Mouse (Mus musculus): ENCODE measurements around the gene Ugt1a7c. TPM values are rescaled to one million over a fixed set of nuclear protein-coding genes. Genes with fewer than 3 reads are reported as not detected.

Ugt1a7c gene
- 0.86 TPM for polyA plus RNA-seq (2017; shearing (Covaris generic))

DNA sequence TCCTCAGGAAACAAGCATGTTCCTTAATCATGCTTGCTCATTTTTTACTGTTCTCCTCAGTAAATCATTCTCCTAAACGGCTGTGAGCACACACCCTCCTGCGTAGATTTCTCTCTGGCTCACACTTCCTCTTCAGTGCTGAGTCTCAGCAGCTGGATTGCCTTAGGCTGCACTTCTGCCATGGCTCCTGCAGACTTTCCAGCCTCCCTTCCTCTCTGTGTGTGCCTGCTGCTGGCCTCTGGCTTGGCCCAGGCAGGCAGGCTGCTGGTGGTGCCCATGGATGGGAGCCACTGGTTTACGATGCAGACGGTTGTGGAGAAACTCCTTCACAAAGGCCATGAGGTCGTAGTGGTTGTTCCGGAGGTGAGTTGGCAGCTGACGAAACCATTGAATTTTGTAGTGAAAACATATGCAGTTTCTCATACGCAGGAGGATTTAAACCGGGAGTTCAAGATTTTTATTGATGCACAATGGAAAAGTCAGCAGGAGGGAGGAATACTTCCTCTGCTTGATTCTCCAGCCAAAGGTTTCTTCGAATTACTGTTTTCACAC is at the start of gene Ugt1a7c:
Gene Ugt1a7c, plus strand, starts transcription at position 122 of the 552 bp plus-strand sequence.

DNA sequence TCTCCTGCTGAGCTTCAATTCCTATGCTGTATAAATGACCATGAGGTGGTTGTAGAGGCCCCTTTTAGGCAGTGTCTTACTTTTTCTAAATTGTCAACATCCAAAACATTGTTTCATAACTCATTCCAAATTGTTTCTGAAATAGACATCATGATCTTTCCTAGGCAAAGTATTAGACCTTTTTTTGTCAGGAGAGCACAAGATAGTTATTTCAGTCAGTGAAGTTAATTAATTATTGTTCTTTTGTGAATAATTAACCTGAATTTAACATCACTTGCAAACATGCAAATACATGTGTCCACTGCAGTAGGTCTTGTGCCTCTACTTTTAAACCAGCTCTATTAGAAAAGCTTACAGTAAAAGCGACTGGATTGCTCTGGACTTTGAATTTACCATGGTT is 39.8 kb upstream of the Ugt1a7c start, which contains the start of gene Ugt1a10:
Gene Ugt1a10, plus strand, starts transcription at position 301 of the 400 bp plus-strand sequence.

DNA sequence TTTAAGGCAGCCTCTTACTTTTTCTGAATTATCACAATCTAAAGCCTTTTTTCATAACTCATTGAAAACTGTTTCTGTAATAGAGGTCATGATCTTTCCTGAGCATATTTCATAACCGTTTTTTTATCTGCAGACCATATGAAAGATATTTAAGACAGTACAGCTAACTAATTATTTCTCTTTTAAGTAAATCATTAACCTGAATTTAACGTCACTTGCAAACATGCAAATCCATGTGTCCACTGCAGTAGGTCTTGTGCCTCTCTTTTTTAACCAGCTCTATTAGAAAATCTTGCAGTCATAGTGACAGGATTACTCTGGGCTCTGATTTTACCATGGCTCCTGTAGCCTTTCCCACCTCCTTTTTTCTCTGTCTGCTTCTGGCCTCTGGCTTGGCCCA is 24.4 kb upstream of the Ugt1a7c start, which contains the start of gene Ugt1a9:
Gene Ugt1a9, plus strand, starts transcription at position 306 of the 400 bp plus-strand sequence.

DNA sequence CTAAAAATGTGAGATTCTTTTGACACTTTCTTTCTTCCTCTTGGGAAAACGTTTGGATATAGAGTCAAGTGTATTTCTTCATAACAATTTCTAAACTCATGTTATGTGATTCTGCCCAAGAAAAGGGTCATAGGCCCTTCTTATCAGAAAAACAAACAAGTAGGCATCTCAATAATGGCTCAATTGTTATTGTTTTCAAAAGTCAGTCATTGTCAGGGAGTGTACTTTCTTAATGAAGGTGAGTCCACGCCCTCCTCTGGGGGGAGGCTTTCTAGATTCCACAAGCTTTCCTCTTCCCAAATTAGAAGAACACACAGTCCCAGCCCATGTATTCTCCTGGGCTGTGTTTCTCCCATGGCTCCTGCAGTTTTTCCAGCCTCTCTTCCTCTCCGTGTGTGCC is 7.3 kb upstream of the Ugt1a7c start, which contains the start of gene Ugt1a8:
Gene Ugt1a8, plus strand, starts transcription at position 301 of the 400 bp plus-strand sequence.

DNA sequence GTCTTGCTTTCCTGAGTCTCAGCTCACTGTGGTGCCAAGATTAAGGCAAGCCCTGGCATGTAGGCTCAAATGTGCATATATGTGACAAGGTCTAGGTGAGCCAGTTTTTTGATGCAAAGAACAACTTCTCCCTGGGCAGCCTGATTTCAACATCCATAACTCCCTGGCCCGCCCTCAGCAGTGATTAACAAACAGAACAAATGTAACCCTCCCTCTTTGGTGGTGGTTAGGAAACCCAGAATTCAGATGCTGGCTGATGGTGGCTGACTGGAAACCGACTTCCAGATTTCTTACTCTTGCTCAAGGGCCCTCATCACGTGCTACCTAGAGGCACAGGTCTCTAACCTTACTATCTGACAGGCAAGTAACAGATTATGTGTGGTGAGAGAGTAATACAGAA is 8.2 kb downstream of the Ugt1a7c start, which contains the start of gene Ugt1a6b:
Gene Ugt1a6b, plus strand, starts transcription at position 234 of the 400 bp plus-strand sequence.

DNA sequence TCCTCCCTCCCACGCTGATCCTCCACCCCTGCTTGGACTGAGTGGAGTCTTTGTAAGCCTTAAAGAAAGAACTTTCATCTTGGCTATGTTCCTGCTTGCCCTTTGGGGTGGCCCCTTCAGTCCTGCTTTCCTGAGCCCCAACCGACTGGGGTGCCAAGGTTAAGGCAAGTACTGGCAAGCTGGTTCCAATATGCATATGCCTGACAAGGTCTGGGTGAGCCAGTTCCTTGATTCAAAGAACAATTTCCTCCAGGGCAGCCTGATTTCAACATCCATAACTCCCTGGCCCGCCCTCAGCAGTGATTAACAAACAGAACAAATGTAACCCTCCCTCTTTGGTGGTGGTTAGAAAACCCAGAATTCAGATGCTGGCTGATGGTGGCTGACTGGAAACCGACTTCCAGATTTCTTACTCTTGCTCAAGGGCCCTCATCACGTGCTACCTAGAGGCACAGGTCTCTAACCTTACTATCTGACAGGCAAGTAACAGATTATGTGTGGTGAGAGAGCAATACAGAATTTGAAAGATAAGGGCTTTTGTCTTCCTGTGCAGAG is 39.7 kb downstream of the Ugt1a7c start, which contains the start of gene Ugt1a6a:
Gene Ugt1a6a, plus strand, starts transcription at position 353 of the 555 bp plus-strand sequence.

DNA sequence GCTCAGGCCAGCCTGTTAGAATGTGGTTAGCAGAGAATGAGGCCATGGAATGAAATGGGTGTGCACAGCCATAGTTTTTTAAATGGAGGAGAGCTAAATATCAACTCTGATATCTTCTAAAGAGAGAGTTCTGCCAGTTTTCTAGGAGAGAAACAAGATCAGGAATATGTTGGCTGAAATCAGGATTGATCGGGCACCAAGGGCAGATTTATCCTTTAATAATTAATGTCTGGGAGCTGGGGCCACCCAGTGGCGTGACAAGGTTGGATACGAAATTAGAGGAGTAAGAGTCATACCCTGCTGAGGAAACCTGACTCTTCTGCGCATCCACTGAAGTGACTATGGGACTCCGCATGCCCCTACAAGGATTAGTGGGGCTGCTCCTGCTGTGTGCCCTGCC is 70.8 kb downstream of the Ugt1a7c start, which contains the start of gene Ugt1a5:
Gene Ugt1a5, plus strand, starts transcription at position 302 of the 400 bp plus-strand sequence.

DNA sequence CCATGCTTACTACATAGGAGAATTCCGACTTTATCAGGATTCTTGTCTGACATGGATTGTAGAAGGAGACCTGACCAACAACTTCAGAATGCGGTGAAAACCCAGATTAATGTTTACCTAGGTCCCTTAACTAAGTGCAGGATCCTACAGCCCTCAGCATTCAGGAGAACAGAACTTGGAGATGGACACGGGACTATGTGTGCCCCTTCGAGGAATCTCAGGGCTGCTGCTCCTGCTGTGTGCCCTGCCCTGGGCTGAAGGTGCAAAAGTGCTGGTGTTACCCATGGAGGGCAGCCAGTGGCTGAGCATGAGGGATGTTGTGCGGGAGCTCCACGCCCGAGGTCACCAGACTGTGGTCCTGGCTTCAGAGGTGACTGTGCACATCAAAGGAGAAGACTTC is 105.6 kb downstream of the Ugt1a7c start, which contains the start of gene Ugt1a2:
Gene Ugt1a2, plus strand, starts transcription at position 146 of the 400 bp plus-strand sequence.

DNA sequence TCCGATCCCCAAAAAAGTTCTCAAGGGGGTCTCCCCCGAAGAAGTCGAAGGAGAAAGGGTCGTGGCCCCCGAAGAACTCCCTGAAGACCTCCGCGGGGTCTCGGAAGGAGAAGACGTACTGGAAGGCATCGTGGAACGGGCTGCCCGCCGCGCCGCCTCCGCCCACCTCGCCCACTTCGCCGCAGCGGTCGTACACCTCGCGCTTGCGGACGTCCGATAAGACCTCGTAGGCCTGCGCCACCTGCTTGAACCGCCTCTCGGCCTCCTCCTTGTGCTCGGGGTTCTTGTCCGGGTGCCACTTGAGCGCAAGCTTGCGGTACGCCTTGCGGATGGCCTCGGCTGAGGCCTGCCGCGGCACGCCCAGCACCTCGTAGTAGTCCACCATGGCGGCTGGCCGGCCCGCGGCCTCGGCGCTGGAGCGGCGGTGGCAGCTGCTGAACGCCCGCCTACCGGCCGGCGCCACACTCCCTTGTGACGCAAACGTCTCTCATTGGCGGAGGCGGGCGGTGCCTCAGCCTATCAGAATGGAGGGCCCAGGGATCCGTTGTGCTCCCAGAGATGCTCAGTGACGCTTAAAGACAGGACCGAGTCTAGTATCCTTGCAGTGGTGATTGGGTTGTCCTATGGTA is 110.5 kb downstream of the Ugt1a7c start, which contains the start of gene Dnajb3:
Gene Dnajb3, minus strand, starts transcription at position 489 of the 629 bp plus-strand sequence.

DNA sequence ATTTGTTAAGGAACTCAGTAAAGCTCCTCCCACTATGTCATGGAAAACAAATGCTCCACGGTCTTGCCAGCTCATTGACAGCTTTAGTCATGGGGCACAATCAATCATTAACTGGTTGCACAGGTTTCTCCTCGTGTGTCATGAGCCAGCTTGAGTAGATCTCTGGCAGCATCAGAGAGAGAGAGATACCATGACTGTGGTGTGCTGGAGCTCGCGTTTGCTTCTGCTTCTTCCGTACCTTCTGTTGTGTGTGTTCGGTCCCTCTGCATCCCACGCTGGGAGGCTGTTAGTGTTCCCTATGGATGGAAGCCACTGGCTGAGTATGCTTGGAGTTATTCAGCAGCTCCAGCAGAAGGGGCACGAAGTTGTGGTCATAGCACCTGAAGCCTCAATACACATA is 117.0 kb downstream of the Ugt1a7c start, which contains the start of gene Ugt1a1:
Gene Ugt1a1, plus strand, starts transcription at position 148 of the 400 bp plus-strand sequence.

DNA sequence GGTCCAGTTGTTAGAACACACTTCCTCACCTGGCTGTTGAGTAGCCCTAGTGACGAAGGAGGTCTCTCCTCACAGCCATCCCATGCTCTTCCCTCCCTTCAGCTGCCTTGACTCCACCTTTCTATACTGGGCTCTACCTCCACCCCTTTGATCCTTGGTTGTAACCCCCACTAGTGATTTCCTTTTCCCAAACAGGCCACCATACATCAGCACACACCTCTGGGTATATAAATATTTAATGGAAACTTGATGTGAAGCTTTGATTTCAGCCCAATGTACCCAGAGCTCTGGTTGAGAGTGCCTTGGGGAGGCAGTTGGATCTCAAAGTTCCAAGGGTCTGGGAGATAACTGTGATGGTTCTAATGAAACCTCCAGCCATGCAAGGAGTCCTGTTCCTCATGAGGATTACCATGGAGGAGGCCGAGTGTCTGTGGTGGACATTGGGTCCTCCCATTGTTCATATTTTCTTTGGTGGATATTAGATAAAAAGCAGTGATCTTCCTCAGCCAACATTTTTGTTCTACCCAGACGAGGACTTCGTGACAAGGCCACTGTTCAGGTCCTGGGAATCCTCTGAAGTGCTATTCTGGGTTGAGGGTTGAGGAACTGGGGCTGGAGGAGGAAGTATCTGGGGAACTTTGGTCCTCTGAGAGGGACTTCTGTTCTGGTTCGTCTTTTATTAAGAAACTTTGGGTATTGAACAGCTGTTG is 132.0 kb downstream of the Ugt1a7c start, which contains the start of gene Mroh2a:
Gene Mroh2a, plus strand, starts transcription at position 317 of the 710 bp plus-strand sequence.

Other genes starting within 250 kb of the Ugt1a7c start
- 128 TPM for gene Dgkd, start 241.8 kb upstream of the Ugt1a7c start, polyA plus RNA-seq (2017; shearing (Covaris generic))
- 21.4 TPM for gene Usp40, start 86.5 kb upstream of the Ugt1a7c start, polyA plus RNA-seq (2017; shearing (Covaris generic))
- not detected for gene Ugt1a10, start 39.7 kb upstream of the Ugt1a7c start, polyA plus RNA-seq (2017; shearing (Covaris generic))
- not detected for gene Ugt1a9, start 24.3 kb upstream of the Ugt1a7c start, polyA plus RNA-seq (2017; shearing (Covaris generic))
- gene Ugt1a8, start 7.2 kb upstream of the Ugt1a7c start, polyA plus RNA-seq (2017; shearing (Covaris generic)): not detected
- not detected for gene Ugt1a6b, start 8.2 kb downstream of the Ugt1a7c start, polyA plus RNA-seq (2017; shearing (Covaris generic))
- gene Ugt1a6a, start 39.7 kb downstream of the Ugt1a7c start, polyA plus RNA-seq (2017; shearing (Covaris generic)): 0.14 TPM
- not detected for gene Ugt1a5, start 71.0 kb downstream of the Ugt1a7c start, polyA plus RNA-seq (2017; shearing (Covaris generic))
- gene Ugt1a2, start 105.5 kb downstream of the Ugt1a7c start, polyA plus RNA-seq (2017; shearing (Covaris generic)): not detected
- gene Dnajb3, start 110.7 kb downstream of the Ugt1a7c start, polyA plus RNA-seq (2017; shearing (Covaris generic)): 1.0 TPM
- 0.12 TPM for gene Ugt1a1, start 116.9 kb downstream of the Ugt1a7c start, polyA plus RNA-seq (2017; shearing (Covaris generic))
- gene Mroh2a, start 131.9 kb downstream of the Ugt1a7c start, polyA plus RNA-seq (2017; shearing (Covaris generic)): 1.2 TPM
- 82.7 TPM for gene Hjurp, start 182.6 kb downstream of the Ugt1a7c start, polyA plus RNA-seq (2017; shearing (Covaris generic))
- gene Trpm8, start 182.6 kb downstream of the Ugt1a7c start, polyA plus RNA-seq (2017; shearing (Covaris generic)): not detected

Data from CD4-positive, CD25-positive, alpha-beta regulatory T cell (primary cell).